Mouse (Mus musculus) left cerebral cortex, postnatal 14 days (tissue): ENCODE measurements around the gene Exoc7. TPM values are rescaled to one million over a fixed set of nuclear protein-coding genes. Genes with fewer than 3 reads are reported as not detected.
A peak's percentile ranks its signal among the peaks of the same experiment; 100 is the strongest.
"Not testable (repeated sequence)": the region's sequence is repeated elsewhere in the genome, so short reads cannot be mapped to it uniquely, and the experiment has no call there.

ENCODE experiments used
- DNase-seq, 2 experiments: peaks; one replicate each; pipeline ENCODE4 v3.0.0; 2021 to 2022; ENCODE audit warnings: low spot score in 2 of 2, mixed read lengths in 1 of 2
- intact Hi-C: fragments of 180-260 bp; cut with DNase I; formaldehyde crosslinking; loops from one replicate; pipeline ENCODE4 v1.15.1; 2025
- total RNA-seq, 2 experiments: library from RNA; stranded (reverse); gene quantifications; 2 replicates each; pipeline ENCODE4 v1.2.3; 2021

Exoc7 gene
- total RNA-seq, 2 experiments from 2014 or later: 92.7 to 115 TPM

DNA sequence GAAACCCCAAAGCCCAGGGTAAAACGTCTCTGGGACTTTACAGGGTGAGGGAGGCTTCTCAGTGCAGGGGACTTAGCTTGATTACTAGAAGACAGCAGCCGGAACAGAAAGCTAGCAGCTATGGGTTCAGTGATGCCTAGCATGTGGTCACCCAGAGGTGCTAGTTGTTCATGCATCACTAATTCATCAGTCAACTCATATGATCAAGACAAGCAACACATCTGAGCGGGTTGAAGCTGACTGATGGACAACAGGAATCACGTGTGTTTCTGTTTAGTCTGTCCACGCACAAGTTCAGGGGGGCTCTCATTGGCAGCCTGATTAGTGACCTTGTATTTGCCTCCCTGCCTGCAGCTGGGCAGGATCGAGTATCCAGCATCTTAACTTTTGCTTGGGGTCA lies 23.1 kb downstream of the Exoc7 start:
- no peak for DNase-seq
- intact Hi-C loops: no loop called here

DNA sequence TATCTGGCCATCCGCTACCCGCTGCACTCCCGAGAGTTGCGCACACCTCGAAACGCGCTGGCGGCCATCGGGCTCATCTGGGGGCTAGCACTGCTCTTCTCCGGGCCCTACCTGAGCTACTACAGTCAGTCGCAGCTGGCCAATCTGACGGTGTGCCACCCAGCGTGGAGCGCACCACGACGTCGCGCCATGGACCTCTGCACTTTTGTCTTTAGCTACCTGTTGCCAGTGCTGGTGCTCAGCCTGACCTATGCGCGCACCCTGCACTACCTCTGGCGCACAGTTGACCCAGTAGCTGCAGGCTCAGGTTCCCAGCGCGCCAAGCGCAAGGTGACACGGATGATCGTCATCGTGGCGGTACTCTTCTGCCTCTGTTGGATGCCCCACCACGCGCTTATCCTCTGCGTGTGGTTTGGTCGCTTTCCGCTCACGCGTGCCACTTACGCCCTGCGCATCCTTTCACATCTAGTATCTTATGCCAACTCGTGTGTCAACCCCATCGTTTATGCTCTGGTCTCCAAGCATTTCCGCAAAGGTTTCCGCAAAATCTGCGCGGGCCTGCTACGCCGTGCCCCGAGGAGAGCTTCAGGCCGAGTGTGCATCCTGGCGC lies 24.0 kb downstream of the Exoc7 start:
- DNase-seq: no peak
- intact Hi-C loops: no loop called here

DNA sequence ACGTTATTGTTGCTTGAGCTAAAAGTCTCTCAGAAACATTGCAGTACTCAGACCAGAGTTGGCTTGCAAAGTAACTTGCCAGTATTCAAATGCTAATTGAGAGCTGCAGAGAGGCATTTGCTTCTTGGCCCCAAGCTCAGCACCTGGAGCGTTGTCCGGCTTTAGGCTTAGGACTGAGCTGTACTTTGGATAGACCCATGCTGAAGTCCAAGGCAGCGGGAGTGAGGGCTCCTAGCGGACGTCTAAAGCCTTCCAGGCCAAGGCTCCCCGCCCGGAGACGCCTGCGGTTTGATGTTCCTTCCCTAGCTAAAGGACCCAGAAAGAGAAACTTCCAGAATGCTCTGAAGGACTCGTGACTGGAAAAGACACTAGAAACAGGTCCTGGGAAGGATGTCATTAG lies 24.9 kb downstream of the Exoc7 start:
- intact Hi-C loops: no loop called here
- no peak for DNase-seq

DNA sequence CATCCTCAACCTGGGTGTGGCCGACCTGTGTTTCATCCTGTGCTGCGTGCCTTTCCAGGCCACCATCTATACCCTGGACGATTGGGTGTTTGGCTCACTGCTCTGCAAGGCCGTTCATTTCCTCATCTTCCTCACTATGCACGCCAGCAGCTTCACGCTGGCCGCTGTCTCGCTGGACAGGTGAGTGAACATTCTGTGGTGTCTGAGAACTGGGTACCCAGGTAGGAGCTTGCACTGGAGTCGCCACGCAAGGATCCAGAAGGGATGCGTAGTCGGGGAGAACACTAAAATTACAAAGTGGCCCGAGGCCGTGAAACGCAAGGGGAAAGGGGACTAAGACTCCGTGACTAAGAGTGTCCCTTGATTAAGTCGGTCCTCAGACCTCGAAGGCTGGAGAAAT lies 25.4 kb downstream of the Exoc7 start:
- DNase-seq: no peak
- intact Hi-C loops: no loop called here

DNA sequence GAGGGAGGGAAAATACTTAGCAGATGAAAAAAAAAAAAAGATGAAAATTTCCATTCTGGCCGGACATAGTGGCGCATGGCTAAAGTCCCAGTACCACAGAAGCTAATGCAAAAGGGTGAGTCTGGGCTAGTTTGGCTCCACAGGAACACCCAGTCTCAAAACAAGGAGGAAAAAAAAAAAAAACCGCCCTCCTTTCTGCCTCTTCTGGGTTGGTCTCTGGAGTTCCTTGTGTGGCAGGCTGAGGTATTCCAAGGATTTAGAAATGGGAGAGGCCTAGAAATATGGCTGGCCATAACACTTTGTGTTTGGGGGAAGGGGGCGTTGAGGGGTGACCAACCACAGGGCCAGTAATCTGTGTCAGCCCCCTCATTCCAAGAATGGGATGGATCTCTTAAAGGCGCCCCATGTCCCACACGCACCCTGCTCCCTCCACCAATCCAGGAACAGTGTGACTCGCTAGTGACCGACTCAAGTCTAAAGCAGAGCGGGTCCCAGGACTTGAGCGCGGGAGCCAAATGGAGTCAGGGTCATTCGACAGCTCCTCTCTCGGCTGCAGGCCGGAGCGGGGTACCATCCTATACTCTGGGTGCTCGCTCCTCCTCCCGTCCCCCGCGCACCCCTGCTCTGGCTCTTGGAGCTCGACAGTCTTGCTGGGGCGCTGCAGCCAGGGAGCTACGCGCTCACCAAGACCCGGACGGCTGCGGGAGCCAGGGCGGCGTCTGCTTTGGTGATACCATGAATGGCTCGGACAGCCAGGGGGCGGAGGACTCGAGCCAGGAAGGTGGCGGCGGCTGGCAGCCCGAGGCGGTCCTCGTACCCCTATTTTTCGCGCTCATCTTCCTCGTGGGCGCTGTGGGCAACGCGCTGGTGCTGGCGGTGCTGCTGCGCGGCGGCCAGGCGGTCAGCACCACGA lies 26.0 kb downstream of the Exoc7 start, which contains the start of gene Galr2:
Gene Galr2 (plus strand): TSS at position 189 of the 913 bp plus-strand sequence.
- intact Hi-C loops: no loop called here
- no peak for DNase-seq

DNA sequence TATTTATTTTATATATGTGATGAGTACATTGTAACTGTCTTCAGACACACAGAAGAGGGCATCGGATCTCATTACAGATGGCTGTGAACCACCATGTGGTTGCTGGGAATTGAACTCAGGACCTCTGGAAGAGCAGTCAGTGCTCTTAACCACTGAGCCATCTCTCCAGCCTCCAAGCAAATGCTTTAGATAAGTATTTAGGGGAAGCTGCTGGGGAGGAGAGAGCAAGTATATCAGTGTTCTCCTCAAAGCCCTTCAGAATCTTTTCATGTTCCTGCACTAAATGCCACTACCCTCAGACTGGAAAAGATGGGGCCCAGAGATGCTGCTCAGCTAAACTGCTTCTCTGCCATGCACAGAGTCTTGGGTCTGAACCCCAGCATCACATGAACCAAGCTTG lies 29.8 kb downstream of the Exoc7 start:
- intact Hi-C loops, DNase-seq: not testable (repeated sequence)

DNA sequence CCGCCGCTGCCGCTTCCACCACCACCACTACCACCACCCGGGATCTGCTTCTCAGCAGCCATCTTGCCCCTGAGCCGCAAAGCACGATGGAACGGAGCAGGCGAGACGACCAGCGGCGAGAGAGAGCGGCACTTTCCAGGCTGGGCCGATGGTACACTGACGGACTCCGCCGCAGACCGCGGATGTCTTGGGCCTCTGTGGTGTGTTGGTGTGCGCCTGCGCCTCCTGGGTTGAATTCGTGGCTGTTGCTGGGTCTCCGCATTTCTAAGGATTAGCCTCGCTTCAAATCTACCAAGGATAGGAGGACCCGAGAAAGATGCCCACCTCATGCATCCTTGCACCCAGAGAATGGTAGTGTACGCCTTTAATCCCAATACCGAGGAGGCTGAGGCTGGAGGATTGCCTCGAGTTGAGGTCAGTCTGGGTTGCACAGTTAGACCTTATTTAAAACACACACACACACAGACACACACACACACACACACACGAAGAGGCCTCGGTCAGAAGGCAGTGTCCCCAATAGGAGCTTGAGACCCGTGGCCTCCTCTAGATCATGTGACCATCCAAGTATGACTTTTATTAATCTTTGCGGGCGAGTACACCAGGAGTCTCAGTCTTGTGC lies 32.9 kb downstream of the Exoc7 start, which contains the start of gene Srp68:
Gene Srp68 (minus strand): TSS at position 173 of the 622 bp plus-strand sequence.
- DNase-seq: peak; percentile 93 to 94
- intact Hi-C loops: loop anchor here (5.0 kb wide), 1 partner anchor 33 kb away; the partner anchor contains the start of gene Exoc7

DNA sequence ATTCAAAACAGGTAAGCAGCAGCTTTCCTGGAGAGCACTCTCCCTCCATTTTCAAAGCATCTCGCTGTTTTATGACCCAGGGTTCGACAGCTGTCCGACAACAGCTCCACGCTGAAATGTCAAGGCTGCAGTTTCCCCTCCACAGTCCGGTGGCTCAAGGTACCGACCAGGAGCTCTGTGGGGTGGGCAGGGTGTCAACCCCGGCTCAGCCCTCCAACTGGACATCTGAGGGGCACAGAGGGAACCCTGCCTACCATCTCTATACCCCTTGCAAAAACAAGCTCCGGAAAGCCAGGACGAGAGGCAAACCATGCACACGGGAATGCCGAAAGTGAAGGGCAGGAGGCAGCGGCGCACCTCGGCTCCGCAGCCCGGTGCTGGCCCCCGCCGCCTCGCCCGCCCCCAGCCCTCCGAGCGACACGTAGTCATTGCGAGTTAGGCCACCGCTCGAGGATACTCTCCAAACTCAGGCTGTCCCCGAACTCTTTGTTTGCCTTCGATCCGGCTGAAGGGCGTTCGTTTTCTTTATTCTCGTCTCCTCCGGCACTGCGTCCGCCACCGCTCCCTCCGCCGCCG lies 33.5 kb downstream of the Exoc7 start:
- no peak for DNase-seq
- intact Hi-C loops: loop anchor here (5.0 kb wide), 1 partner anchor 34 kb away; the partner anchor contains the start of gene Exoc7

DNA sequence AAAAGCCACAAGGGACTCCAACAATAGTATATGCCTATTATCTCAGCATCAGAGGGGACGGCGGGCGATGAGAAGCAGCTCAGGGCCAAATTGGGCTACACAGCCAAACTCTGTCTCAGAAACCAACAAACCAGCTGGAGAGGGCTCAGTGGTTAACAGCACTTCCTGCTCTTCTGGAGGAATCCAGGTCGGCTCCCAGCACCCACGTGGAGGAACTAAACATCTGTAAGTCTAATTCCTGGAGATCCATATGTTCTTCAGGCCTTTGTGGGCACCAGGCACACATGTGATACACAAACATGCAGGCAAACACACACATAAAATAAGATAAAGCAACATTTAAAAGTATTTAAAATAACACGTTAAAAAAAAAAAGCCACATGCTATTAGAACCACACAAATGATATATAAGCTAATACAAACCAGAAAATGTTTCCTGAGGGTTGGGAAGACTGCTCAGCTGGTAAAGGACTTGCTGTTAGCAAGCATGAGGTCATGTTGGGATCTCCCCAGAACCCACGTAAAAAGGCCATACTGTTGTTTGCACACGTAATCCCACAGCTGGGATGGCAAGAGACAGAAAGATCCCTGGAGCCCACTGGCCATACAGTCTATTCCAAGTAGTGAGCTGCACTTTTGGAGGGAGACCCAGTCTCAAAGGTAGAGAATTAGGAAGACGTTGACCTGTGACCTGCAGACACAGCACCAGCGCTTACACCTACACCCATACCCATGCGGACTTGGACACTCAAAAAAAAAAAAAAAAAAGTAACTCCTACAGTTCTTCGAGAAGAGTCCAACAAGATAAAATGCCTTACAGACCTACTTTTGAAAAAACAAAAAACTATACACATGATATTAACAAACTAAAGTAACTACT lies 34.2 kb downstream of the Exoc7 start:
- intact Hi-C loops: loop anchor here (5.0 kb wide), 1 partner anchor 34 kb away; the partner anchor contains the start of gene Exoc7
- DNase-seq: no peak

DNA sequence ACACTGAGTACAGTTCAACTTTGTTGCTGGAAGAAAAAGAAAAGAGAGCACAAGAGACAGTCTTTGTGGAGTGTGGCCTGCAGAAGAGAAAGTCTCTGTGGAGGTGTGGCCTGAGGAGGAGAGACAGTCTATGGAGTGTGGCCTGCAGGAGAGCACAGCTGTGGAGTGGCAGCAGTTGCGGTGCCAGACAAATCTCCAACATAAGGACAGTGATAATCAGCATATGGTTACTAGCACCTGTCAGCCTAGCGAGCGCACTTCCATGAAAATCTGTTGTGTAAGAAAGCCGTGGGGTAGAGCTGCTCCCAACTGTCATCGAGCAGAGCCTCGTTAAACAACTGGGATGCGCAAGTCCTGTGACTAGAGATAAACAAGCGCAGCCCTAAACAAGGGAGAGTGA lies 37.5 kb downstream of the Exoc7 start:
- intact Hi-C loops: no loop called here
- no peak for DNase-seq

DNA sequence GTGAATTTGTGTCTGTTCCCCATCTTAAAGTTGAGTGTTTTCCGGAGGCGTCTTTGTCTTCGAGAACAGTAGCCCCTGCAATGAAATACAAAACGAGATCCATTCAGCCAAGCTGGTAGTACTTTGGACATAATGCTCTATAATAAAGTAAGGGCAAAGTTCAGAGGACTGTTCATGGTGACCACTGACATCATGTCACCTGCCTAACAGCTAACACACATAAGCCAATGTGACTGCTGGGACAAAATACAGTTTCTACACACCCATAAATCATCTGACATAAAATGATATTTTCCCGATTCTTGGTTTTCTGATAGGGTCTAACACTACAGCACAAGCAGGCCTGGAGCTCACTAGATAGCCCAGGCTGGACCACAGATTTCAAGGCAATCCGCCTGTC lies 38.7 kb downstream of the Exoc7 start:
- no peak for DNase-seq
- intact Hi-C loops: no loop called here

DNA sequence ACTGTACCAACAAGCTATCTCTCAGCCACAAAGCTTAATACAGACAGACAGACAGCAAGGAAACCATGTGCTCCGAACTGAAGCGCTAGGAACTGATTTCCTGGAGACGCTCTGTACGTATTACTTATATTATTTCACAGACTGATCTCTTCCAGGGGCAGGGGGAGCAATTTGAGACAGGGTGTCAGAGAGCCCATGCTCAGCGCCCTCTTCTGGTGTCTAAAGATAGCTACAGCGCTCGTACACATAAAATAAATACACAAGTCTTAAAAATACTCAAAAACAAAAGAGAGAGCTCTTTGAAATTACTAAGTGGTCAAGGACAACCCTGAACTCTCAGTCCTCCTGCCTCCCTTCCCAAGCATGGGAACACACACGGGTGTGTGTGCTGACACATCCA lies 39.4 kb downstream of the Exoc7 start:
- intact Hi-C loops: no loop called here
- no peak for DNase-seq

DNA sequence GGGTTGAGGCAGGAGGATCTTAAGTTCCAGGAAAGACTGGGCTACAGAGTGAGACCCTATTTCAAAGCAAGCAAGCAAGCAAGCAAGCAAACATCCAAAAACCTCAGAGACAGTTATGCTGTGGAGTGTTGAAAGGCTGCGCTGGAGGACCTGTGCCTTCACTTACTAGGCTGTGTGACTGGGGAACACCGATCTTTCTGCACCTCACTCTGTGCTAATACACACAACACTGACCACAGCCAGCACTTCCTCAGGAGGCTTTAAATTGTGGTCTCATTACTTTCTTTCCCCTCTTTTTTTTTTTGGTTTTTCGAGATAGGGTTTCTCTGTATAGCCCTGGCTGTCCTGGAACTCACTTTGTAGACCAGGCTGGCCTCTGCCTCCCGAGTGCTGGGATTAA lies 41.2 kb downstream of the Exoc7 start:
- no peak for DNase-seq
- intact Hi-C loops: no loop called here

DNA sequence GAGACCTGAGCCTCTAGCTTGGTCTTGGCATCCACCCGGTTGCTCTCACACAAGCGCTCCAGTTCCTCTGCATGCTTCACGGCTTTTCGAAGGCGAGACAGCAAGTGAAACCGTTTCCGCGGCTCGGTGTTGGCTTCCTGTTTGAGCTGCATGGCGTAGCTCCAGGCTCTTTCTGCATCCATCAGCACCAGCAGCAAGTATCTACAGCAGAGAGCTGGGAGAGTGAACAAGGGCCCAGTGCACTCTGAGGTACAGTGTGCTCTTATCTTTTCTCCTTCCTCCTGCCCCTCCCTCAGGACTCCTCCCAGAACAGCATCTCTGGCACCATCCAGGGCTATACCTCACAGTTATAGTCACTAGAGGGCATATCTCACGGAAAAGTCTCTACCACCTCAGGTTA lies 41.7 kb downstream of the Exoc7 start:
- intact Hi-C loops: no loop called here
- DNase-seq: peak; percentile 52 to 55

DNA sequence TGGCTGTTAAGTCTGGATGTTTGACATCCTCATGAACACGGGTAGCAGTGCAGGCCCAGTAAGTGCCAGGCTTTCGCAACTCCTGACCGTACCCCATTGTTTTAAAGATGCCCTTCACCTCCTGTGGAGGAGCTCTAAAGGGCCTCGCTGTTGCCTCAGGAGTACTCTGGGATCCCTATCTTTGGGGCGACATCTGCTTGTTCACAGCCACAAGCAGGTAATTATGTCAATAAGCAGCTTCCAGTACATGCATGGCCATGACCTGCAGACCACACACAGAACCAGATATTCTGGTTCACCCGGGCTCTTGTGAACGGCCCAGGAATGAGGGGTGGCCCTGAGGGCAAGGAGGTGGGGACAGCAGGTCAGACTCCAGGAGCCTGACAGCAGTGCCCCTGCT lies 46.8 kb downstream of the Exoc7 start:
- no peak for DNase-seq
- intact Hi-C loops: no loop called here

DNA sequence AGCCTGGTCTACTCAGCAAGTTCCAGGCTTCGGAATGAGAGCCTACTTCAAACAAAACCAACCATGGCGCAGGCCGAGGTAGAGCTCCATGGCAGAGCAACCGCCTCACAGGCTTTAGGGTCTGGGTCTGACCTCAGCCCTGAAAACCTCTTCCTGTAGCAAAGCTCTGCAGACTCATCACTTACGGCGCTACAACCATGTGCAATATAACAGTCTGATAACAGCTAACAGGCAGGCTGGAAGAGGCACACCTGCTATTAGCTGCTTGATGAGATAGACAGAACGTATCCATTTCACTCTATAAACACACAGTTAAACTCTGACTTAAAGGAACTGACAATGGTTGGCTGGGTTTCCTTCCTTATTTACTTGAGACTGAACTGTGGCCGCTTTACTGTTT lies 47.6 kb downstream of the Exoc7 start:
- intact Hi-C loops: no loop called here
- no peak for DNase-seq

DNA sequence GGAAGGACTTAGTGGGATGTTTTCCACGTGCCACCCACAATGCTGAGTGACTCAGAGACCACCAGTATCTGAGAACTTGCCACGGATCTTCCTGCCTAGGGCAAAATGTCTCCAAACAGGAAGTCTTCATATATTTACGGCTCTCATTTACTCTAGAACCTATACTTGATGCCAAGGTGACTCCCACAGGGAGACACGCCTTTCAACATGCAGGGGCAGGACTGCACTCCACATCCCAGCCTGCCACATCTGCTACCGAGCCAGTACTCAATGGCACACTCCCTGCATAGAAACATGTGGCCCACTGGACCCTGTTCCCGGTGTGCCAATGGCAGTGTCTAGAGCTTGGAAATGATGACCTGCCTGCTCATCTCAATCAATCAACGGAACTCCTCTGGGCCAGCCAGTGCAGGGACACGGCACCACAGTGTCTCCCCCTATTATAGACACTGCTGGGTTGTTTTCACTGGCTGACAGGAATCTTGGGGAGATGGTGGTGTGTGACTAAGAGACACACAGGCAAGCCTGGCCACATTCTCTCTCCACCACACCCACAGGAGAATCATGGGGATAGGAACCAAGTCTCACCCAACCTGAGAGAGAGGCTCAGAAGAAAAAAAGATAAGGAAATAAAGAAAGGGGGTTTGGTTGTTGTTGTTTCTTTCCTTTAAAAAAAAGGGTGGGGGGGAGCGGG lies 50.9 kb downstream of the Exoc7 start:
- intact Hi-C loops: no loop called here
- peak in 1 of 2 experiments; percentile 21 for DNase-seq
